Comparison of ENCODE assay signal across 16 mouse cellular contexts in genomic region chr2:25427256-25427655, GRCm38 (mm10). TPM values are rescaled to one million over a fixed set of nuclear protein-coding genes. Genes with fewer than 3 reads are reported as not detected.
"Had no signal": no experiment of that assay in that cellular context is flagged by ENCODE, and none has a peak within 500 bp of the region (broad histone marks: within the 10 kb centered on the region; RNA-seq: fewer than 3 reads in every experiment).

No protein-coding gene starts in this region.

- H3K4me3 ChIP-seq: heart, embryonic 10.5 days; heart, embryonic 12.5 days; hindbrain, embryonic 10.5 days; hindbrain, embryonic 12.5 days; intestine, embryonic 15.5 days; left cerebral cortex, adult 2 months; limb, embryonic 10.5 days; limb, embryonic 12.5 days; liver, embryonic 13.5 days had no signal

- H3K27ac ChIP-seq: heart, embryonic 10.5 days; hindbrain, embryonic 12.5 days; intestine, embryonic 15.5 days; limb, embryonic 10.5 days; limb, embryonic 12.5 days; liver, embryonic 13.5 days had no signal

- H3K9ac ChIP-seq: heart, embryonic 12.5 days; hindbrain, embryonic 12.5 days; intestine, embryonic 15.5 days; limb, embryonic 12.5 days; liver, embryonic 13.5 days had no signal

- H3K9me3 ChIP-seq: heart, embryonic 10.5 days; heart, embryonic 12.5 days; hindbrain, embryonic 10.5 days; hindbrain, embryonic 12.5 days; intestine, embryonic 15.5 days; limb, embryonic 10.5 days; limb, embryonic 12.5 days; liver, embryonic 13.5 days had no signal

- ATAC-seq: intestine, embryonic 15.5 days; intestine, postnatal 0 days had no signal

- H3K36me3 ChIP-seq: heart, embryonic 10.5 days; heart, embryonic 12.5 days; hindbrain, embryonic 10.5 days; hindbrain, embryonic 12.5 days; intestine, embryonic 15.5 days; limb, embryonic 10.5 days; limb, embryonic 12.5 days; liver, embryonic 13.5 days had no signal

RNA-seq across cellular contexts. Expression of gene Fut7, which starts 4.2 kb away (rescaled TPM):
- total RNA-seq: gastrocnemius, adult 8-10 months; gastrocnemius, postnatal 14 days had no signal
- polyA plus RNA-seq: heart, embryonic 10.5 days; heart, embryonic 12.5 days; hindbrain, embryonic 10.5 days; kidney, embryonic 14.5 days; kidney, embryonic 16.5 days; limb, embryonic 10.5 days; limb, embryonic 12.5 days; liver, embryonic 11.5 days had no signal

RNA-seq across cellular contexts. Expression of gene Npdc1, which starts 28.1 kb away (rescaled TPM):
- total RNA-seq: granulocyte monocyte progenitor cell, adult 5-6 weeks had no signal

RNA-seq across cellular contexts. Expression of gene Clic3, which starts 29.4 kb away (rescaled TPM):
- total RNA-seq: gastrocnemius, postnatal 14 days; granulocyte monocyte progenitor cell, adult 5-6 weeks; left cerebral cortex, adult 2 months had no signal
- polyA plus RNA-seq: liver, embryonic 11.5 days had no signal

RNA-seq across cellular contexts. Expression of gene Entpd2, which starts 31.6 kb away (rescaled TPM):
- total RNA-seq: granulocyte monocyte progenitor cell, adult 5-6 weeks had no signal
- polyA plus RNA-seq: heart, embryonic 10.5 days; limb, embryonic 10.5 days had no signal
